Mouse (Mus musculus) forebrain, embryonic 16.5 days (tissue): ENCODE results near the gene Ank2. TPM values are rescaled to one million over a fixed set of nuclear protein-coding genes. Genes with fewer than 3 reads are reported as not detected.
A peak's percentile ranks its signal among the peaks of the same experiment; 100 is the strongest.

Experiments used
- ATAC-seq: fragments of 200-750 bp; cut with Nextera tagmentation; 2 replicates; pipeline ENCODE4 v1.8.0; 2017; ENCODE audit warnings: mild to moderate bottlenecking, moderate library complexity
- H3K27ac ChIP-seq: fragments of 300-500 bp; sonication (generic); 2 replicates; pipeline ENCODE4 v1.5.1; 2014; ENCODE audit warnings: low read length, control low read depth
- H3K27me3 ChIP-seq: fragments of 300-500 bp; sonication (generic); replicated peaks from 2 replicates; pipeline ENCODE4 v1.6.1; 2014; ENCODE audit warnings: low read length; ENCODE audit not compliant: control insufficient read depth, insufficient read depth
- H3K36me3 ChIP-seq: fragments of 300-500 bp; sonication (generic); 2 replicates; pipeline ENCODE4 v1.6.1; 2014; ENCODE audit not compliant: control insufficient read depth, insufficient read depth
- H3K4me1 ChIP-seq: fragments of 300-500 bp; sonication (generic); replicated peaks from 2 replicates; pipeline ENCODE4 v1.6.1; 2014; ENCODE audit warnings: low read length; ENCODE audit not compliant: control insufficient read depth, insufficient read depth
- H3K4me2 ChIP-seq: fragments of 300-500 bp; sonication (generic); 2 replicates; pipeline ENCODE4 v1.6.1; 2014; ENCODE audit warnings: mild to moderate bottlenecking, low read length, control low read depth
- H3K4me3 ChIP-seq: fragments of 300-500 bp; sonication (generic); replicated peaks from 2 replicates; pipeline ENCODE4 v1.5.1; 2014; ENCODE audit warnings: mild to moderate bottlenecking, low read length, control low read depth
- H3K9ac ChIP-seq: fragments of 300-500 bp; sonication (generic); replicated peaks from 2 replicates; pipeline ENCODE4 v1.6.1; 2014; ENCODE audit warnings: low read depth, low read length, control low read depth
- H3K9me3 ChIP-seq: fragments of 300-500 bp; sonication (generic); 2 replicates; pipeline ENCODE4 v1.6.1; 2016; ENCODE audit warnings: low read length; ENCODE audit not compliant: control insufficient read depth
- WGBS: fragments of 180-500 bp; shearing (Covaris S2); extraction: QIAGEN DNeasy Blood & Tissue Kit; methylation state at CpG from one replicate; pipeline ENCODE4 v1.1.7; 2014; 5-methylcytosine and 5-hydroxymethylcytosine counted together
- polyA plus RNA-seq: library from polyadenylated mRNA; unstranded; fragments of >200 nt; fragmentation: Nextera tagmentation; extraction: Ambion mirVana; gene quantifications from 2 replicates; pipeline ENCODE4 v1.2.1, GENCODE M21; 2015

Ank2 gene
- polyA plus RNA-seq, 1 experiment from 2014 or later: 201 TPM

GRCm38 (mm10) chr3:127281390-127281789 lies 217.8 kb downstream of the Ank2 start:
- Histone ChIP-seq H3K4me1 (no peaks in the 10 kb centered on the region), H3K36me3 (no peaks in the 10 kb centered on the region), H3K9me3 (no peaks in the 10 kb centered on the region), H3K4me3 (no peak overlapping the region), H3K27ac (no peak overlapping the region), H3K27me3 (no peaks in the 10 kb centered on the region), H3K9ac (no peak overlapping the region), H3K4me2 (no peak overlapping the region)
- no peak for ATAC-seq
- 94% methylated on average over 3 of the region's 3 CpGs for WGBS

GRCm38 (mm10) chr3:127280376-127280775 lies 218.8 kb downstream of the Ank2 start:
- no peaks in the 10 kb centered on the region for H3K4me1 ChIP-seq
- ATAC-seq: no peak

GRCm38 (mm10) chr3:127275953-127276352 lies 223.2 kb downstream of the Ank2 start:
- Histone ChIP-seq H3K27ac (no peak overlapping the region), H3K9me3 (no peaks in the 10 kb centered on the region), H3K36me3 (no peaks in the 10 kb centered on the region), H3K9ac (no peak overlapping the region), H3K4me2 (no peak overlapping the region), H3K27me3 (no peaks in the 10 kb centered on the region), H3K4me3 (no peak overlapping the region), H3K4me1 (no peaks in the 10 kb centered on the region)
- ATAC-seq: no peak
- WGBS: 88% methylated on average over 6 of the region's 6 CpGs

More at GRCm38 (mm10) chr3:127280376-127280775, 218.8 kb downstream of the Ank2 start:
- Histone ChIP-seq H3K4me3 (no peak overlapping the region), H3K27me3 (no peaks in the 10 kb centered on the region), H3K27ac (no peak overlapping the region), H3K9ac (no peak overlapping the region), H3K36me3 (no peaks in the 10 kb centered on the region), H3K9me3 (no peaks in the 10 kb centered on the region), H3K4me2 (no peak overlapping the region)

GRCm38 (mm10) chr3:127272801-127273200 lies 226.3 kb downstream of the Ank2 start:
- Histone ChIP-seq H3K9me3 (no peaks in the 10 kb centered on the region), H3K4me1 (peaks cover 5% of the 10 kb centered on the region; the same call in 1 of the 2 replicates), H3K36me3 (no peaks in the 10 kb centered on the region), H3K4me3 (no peak overlapping the region), H3K9ac (no peak overlapping the region), H3K27me3 (no peaks in the 10 kb centered on the region), H3K27ac (no peak overlapping the region), H3K4me2 (no peak overlapping the region)
- no peak for ATAC-seq
- WGBS: 81% methylated on average over 12 of the region's 12 CpGs

- Histone ChIP-seq H3K9ac (no peak overlapping the region), H3K9me3 (no peaks in the 10 kb centered on the region), H3K4me1 (peaks cover 15% of the 10 kb centered on the region), H3K4me3 (no peak overlapping the region), H3K4me2 (no peak overlapping the region), H3K27me3 (no peaks in the 10 kb centered on the region), H3K27ac (no peak overlapping the region), H3K36me3 (no peaks in the 10 kb centered on the region)
- 75% methylated on average over 14 of the region's 14 CpGs for WGBS
- no peak for ATAC-seq
Measured at GRCm38 (mm10) chr3:127269616-127270015, 229.5 kb downstream of the Ank2 start.

- peak; percentile 74 for ATAC-seq
- Histone ChIP-seq H3K4me3 (no peak overlapping the region), H3K27ac (no peak overlapping the region), H3K4me2 (no peak overlapping the region), H3K4me1 (peaks cover 15% of the 10 kb centered on the region), H3K36me3 (no peaks in the 10 kb centered on the region), H3K9me3 (no peaks in the 10 kb centered on the region), H3K27me3 (no peaks in the 10 kb centered on the region), H3K9ac (no peak overlapping the region)
- 26% methylated on average over 6 of the region's 6 CpGs for WGBS
Measured at GRCm38 (mm10) chr3:127267846-127268245, 231.3 kb downstream of the Ank2 start.

GRCm38 (mm10) chr3:127265732-127266131 lies 233.4 kb downstream of the Ank2 start:
- Histone ChIP-seq H3K4me3 (no peak overlapping the region), H3K36me3 (no peaks in the 10 kb centered on the region), H3K9me3 (no peaks in the 10 kb centered on the region), H3K27ac (0 out of 2 replicates have a peak overlapping the region, but pooled peaks have one; percentile 12), H3K9ac (no peak overlapping the region), H3K4me2 (no peak overlapping the region), H3K4me1 (peaks cover 17% of the 10 kb centered on the region), H3K27me3 (no peaks in the 10 kb centered on the region)
- WGBS: 54% methylated on average over 5 of the region's 5 CpGs
- peak; percentile 64 for ATAC-seq

- H3K4me1 ChIP-seq: peaks cover 18% of the 10 kb centered on the region
- H3K27me3 ChIP-seq: no peaks in the 10 kb centered on the region
- ATAC-seq: no peak
- H3K4me2 ChIP-seq: no peak overlapping the region
- H3K36me3 ChIP-seq: no peaks in the 10 kb centered on the region
- H3K9ac ChIP-seq: no peak overlapping the region
- no peak overlapping the region for H3K27ac ChIP-seq
- H3K9me3 ChIP-seq: no peaks in the 10 kb centered on the region
- H3K4me3 ChIP-seq: no peak overlapping the region
- WGBS: 73% methylated on average over 3 of the region's 3 CpGs
Measured at GRCm38 (mm10) chr3:127265182-127265581, 234.0 kb downstream of the Ank2 start.

- Histone ChIP-seq H3K36me3 (no peaks in the 10 kb centered on the region), H3K4me3 (no peak overlapping the region), H3K27me3 (no peaks in the 10 kb centered on the region), H3K4me1 (peaks cover 20% of the 10 kb centered on the region), H3K4me2 (no peak overlapping the region), H3K9me3 (no peaks in the 10 kb centered on the region), H3K9ac (no peak overlapping the region), H3K27ac (no peak overlapping the region)
- WGBS: 46% methylated on average over 7 of the region's 7 CpGs
- no peak for ATAC-seq
Measured at GRCm38 (mm10) chr3:127260786-127261166, 238.4 kb downstream of the Ank2 start.
